In genomic region chr15:89063001-89063400, GRCm38 (mm10) we compare ENCODE assay signal across 22 mouse cellular contexts. TPM values are rescaled to one million over a fixed set of nuclear protein-coding genes. Genes with fewer than 3 reads are reported as not detected.
DNase-seq lines count a peak whose midpoint lies in the region; ATAC-seq lines count a peak whose summit lies in the region.
"Had no signal": no experiment of that assay in that cellular context is flagged by ENCODE, and none has a peak within 500 bp of the region (broad histone marks: within the 10 kb centered on the region; RNA-seq: fewer than 3 reads in every experiment).

No protein-coding gene starts in this region.

- no peak overlapping the region for H3K4me3 ChIP-seq in midbrain, embryonic 11.5 days (ENCODE audit: low read depth, low read length)
- no peak overlapping the region for H3K4me3 ChIP-seq in midbrain, embryonic 10.5 days
- H3K4me3 ChIP-seq in forebrain, embryonic 14.5 days (ENCODE audit: low read depth, low read length), result no peak overlapping the region
- H3K4me3 ChIP-seq: embryonic facial prominence, embryonic 15.5 days; erythroblast, embryonic 14.5 days; forebrain, embryonic 10.5 days; forebrain, embryonic 15.5 days; heart, embryonic 13.5 days; hindbrain, embryonic 15.5 days had no signal

- no peak for ATAC-seq in midbrain, embryonic 11.5 days (ENCODE audit: low FRiP score)
- no peak for ATAC-seq in forebrain, embryonic 14.5 days
- ATAC-seq: activated CD4-positive, CD25-positive, alpha-beta regulatory T cell, adult 4 months; forebrain, embryonic 15.5 days; intestine, embryonic 16.5 days; Patski had no signal

- H3K9me3 ChIP-seq in midbrain, embryonic 11.5 days (ENCODE audit: control insufficient read depth, low read length), result no peaks in the 10 kb centered on the region
- no peaks in the 10 kb centered on the region for H3K9me3 ChIP-seq in midbrain, embryonic 10.5 days (replicated peaks)
- H3K9me3 ChIP-seq in forebrain, embryonic 14.5 days (replicated peaks; ENCODE audit: control insufficient read depth, low read length), result no peaks in the 10 kb centered on the region
- H3K9me3 ChIP-seq: embryonic facial prominence, embryonic 15.5 days; forebrain, embryonic 10.5 days; forebrain, embryonic 15.5 days; heart, embryonic 13.5 days; hindbrain, embryonic 15.5 days had no signal

- H3K9ac ChIP-seq in midbrain, embryonic 11.5 days (ENCODE audit: low read length), result no peak overlapping the region
- H3K9ac ChIP-seq in forebrain, embryonic 14.5 days (ENCODE audit: low read length), result no peak overlapping the region
- H3K9ac ChIP-seq: embryonic facial prominence, embryonic 15.5 days; forebrain, embryonic 15.5 days; heart, embryonic 13.5 days; hindbrain, embryonic 15.5 days had no signal

- peak; percentile 0 for DNase-seq in gastrocnemius, postnatal 14 days
- DNase-seq in gastrocnemius, adult 18-20 months (ENCODE audit: low spot score), result no peak
- DNase-seq in midbrain, embryonic 11.5 days (ENCODE audit: low spot score, missing footprints), result peak; percentile 49
- DNase-seq in midbrain, embryonic 10.5 days (ENCODE audit: low spot score), result no peak
- DNase-seq in urinary bladder, adult 2 months (ENCODE audit: low spot score), result peak; percentile 9
- no peak for DNase-seq in urinary bladder, postnatal 25 days (ENCODE audit: low spot score)
- peak; percentile 16 to 36 for DNase-seq in cerebellum, postnatal 25 days
- no peak for DNase-seq in forebrain, embryonic 14.5 days (ENCODE audit: low spot score)
- DNase-seq: adrenal gland, postnatal 14 days; embryo, embryonic 11 days; gastrocnemius, postnatal 10 days; heart, postnatal 36 days had no signal

- H3K27ac ChIP-seq in midbrain, embryonic 11.5 days (ENCODE audit: low read depth, low read length), result no peak overlapping the region
- H3K27ac ChIP-seq in midbrain, embryonic 10.5 days (replicated peaks), result no peak overlapping the region
- no peak overlapping the region for H3K27ac ChIP-seq in forebrain, embryonic 14.5 days (ENCODE audit: low read depth, low read length)
- H3K27ac ChIP-seq: embryonic facial prominence, embryonic 15.5 days; forebrain, embryonic 10.5 days; forebrain, embryonic 15.5 days; heart, embryonic 13.5 days; hindbrain, embryonic 15.5 days had no signal

- 74% methylated on average over 7 of the region's 7 CpGs for WGBS in midbrain, embryonic 11.5 days
- 86% methylated on average over 7 of the region's 7 CpGs for WGBS in midbrain, embryonic 10.5 days
- WGBS in forebrain, embryonic 14.5 days, result 87% methylated on average over 7 of the region's 7 CpGs

- intact Hi-C loops in gastrocnemius, postnatal 14 days (cut with DNase I; ENCODE audit: low total_unique reads), result no loop called here

- H3K27me3 ChIP-seq in midbrain, embryonic 11.5 days (ENCODE audit: control insufficient read depth, insufficient read depth, low read length), result peaks cover 38% of the 10 kb centered on the region
- peaks cover 96% of the 10 kb centered on the region for H3K27me3 ChIP-seq in midbrain, embryonic 10.5 days (ENCODE audit: low read depth, poor library complexity, severe bottlenecking)
- 0 out of 2 replicates have a peak, but pooled peaks cover 3% of the 10 kb centered on the region for H3K27me3 ChIP-seq in forebrain, embryonic 14.5 days (replicated peaks; ENCODE audit: control insufficient read depth, insufficient read depth, low read length)

- H3K4me1 ChIP-seq in midbrain, embryonic 11.5 days (ENCODE audit: control insufficient read depth, insufficient read depth, low read length), result no peaks in the 10 kb centered on the region
- peaks cover 24% of the 10 kb centered on the region for H3K4me1 ChIP-seq in midbrain, embryonic 10.5 days
- peaks cover 9% of the 10 kb centered on the region for H3K4me1 ChIP-seq in forebrain, embryonic 14.5 days (ENCODE audit: control insufficient read depth, insufficient read depth, low read length)

- no peaks in the 10 kb centered on the region for H3K36me3 ChIP-seq in midbrain, embryonic 11.5 days (ENCODE audit: control insufficient read depth, insufficient read depth, low read length)
- H3K36me3 ChIP-seq in midbrain, embryonic 10.5 days, result no peaks in the 10 kb centered on the region
- 0 out of 2 replicates have a peak, but pooled peaks cover 2% of the 10 kb centered on the region for H3K36me3 ChIP-seq in forebrain, embryonic 14.5 days (ENCODE audit: control insufficient read depth, insufficient read depth, low read length)
- H3K36me3 ChIP-seq: embryonic facial prominence, embryonic 15.5 days; forebrain, embryonic 10.5 days; heart, embryonic 13.5 days; hindbrain, embryonic 15.5 days had no signal

- no peak overlapping the region for H3K4me2 ChIP-seq in midbrain, embryonic 11.5 days
- H3K4me2 ChIP-seq in forebrain, embryonic 14.5 days (ENCODE audit: low read length), result no peak overlapping the region
- H3K4me2 ChIP-seq: embryonic facial prominence, embryonic 15.5 days; forebrain, embryonic 15.5 days; heart, embryonic 13.5 days; hindbrain, embryonic 15.5 days had no signal

RNA-seq across cellular contexts. Expression of gene Panx2, which starts 3.5 kb away (rescaled TPM):
- total RNA-seq in gastrocnemius, postnatal 14 days (2021), result under 1 TPM in 1 of 2 experiments, not detected in 1; 0.27 TPM
- total RNA-seq in gastrocnemius, adult 18-20 months (2021), result not detected
- 0.87 and 0.89 TPM in 2 replicates for polyA plus RNA-seq in midbrain, embryonic 11.5 days (2014; fragmentation: Nextera tagmentation; extraction: Ambion mirVana)
- polyA plus RNA-seq in midbrain, embryonic 10.5 days (2016; fragmentation: Nextera tagmentation; extraction: Ambion mirVana), result 0.28 and 0.47 TPM in 2 replicates
- polyA plus RNA-seq in urinary bladder, adult 2 months (2012; rRNA removed), result 0.67 and 0.78 TPM in 2 replicates
- polyA plus RNA-seq in forebrain, embryonic 14.5 days (2014; fragmentation: Nextera tagmentation; extraction: Ambion mirVana), result 2.3 and 2.7 TPM in 2 replicates
- total RNA-seq: CH12.LX had no signal
- polyA plus RNA-seq: activated CD4-positive, CD25-positive, alpha-beta regulatory T cell, adult 4 months; erythroblast, embryonic 14.5 days had no signal

RNA-seq across cellular contexts. Expression of gene Trabd, which starts 11.9 kb away (rescaled TPM):
- 10 to 100 TPM; 20.4 to 23.6 TPM for total RNA-seq in gastrocnemius, postnatal 14 days (2021)
- 10 to 100 TPM; 31.6 to 36.1 TPM for total RNA-seq in gastrocnemius, adult 18-20 months (2021)
- 40.2 and 43.2 TPM in 2 replicates for polyA plus RNA-seq in midbrain, embryonic 11.5 days (2014; fragmentation: Nextera tagmentation; extraction: Ambion mirVana)
- 53.6 and 53.7 TPM in 2 replicates for polyA plus RNA-seq in midbrain, embryonic 10.5 days (2016; fragmentation: Nextera tagmentation; extraction: Ambion mirVana)
- polyA plus RNA-seq in urinary bladder, adult 2 months (2012; rRNA removed), result 33.3 and 36.9 TPM in 2 replicates
- polyA plus RNA-seq in forebrain, embryonic 14.5 days (2014; fragmentation: Nextera tagmentation; extraction: Ambion mirVana), result 39.7 and 40.3 TPM in 2 replicates

RNA-seq across cellular contexts. Expression of gene Selenoo, which starts 25.9 kb away (rescaled TPM):
- 10 to 100 TPM in 1 of 2 experiments, 1 to 10 TPM in 1; 9.8 to 10.1 TPM for total RNA-seq in gastrocnemius, postnatal 14 days (2021)
- total RNA-seq in gastrocnemius, adult 18-20 months (2021), result 10 to 100 TPM; 14.7 to 15.5 TPM
- polyA plus RNA-seq in midbrain, embryonic 11.5 days (2014; fragmentation: Nextera tagmentation; extraction: Ambion mirVana), result 20.2 and 22.3 TPM in 2 replicates
- 16.2 and 19.3 TPM in 2 replicates for polyA plus RNA-seq in midbrain, embryonic 10.5 days (2016; fragmentation: Nextera tagmentation; extraction: Ambion mirVana)
- 25.0 and 27.2 TPM in 2 replicates for polyA plus RNA-seq in urinary bladder, adult 2 months (2012; rRNA removed)
- 20.9 and 24.7 TPM in 2 replicates for polyA plus RNA-seq in forebrain, embryonic 14.5 days (2014; fragmentation: Nextera tagmentation; extraction: Ambion mirVana)

RNA-seq across cellular contexts. Expression of gene Tubgcp6, which starts 59.9 kb away (rescaled TPM):
- 1 to 10 TPM; 7.2 to 7.3 TPM for total RNA-seq in gastrocnemius, postnatal 14 days (2021)
- total RNA-seq in gastrocnemius, adult 18-20 months (2021), result 1 to 10 TPM; 6.9 to 8.4 TPM
- 14.9 and 16.8 TPM in 2 replicates for polyA plus RNA-seq in midbrain, embryonic 11.5 days (2014; fragmentation: Nextera tagmentation; extraction: Ambion mirVana)
- 24.7 and 25.6 TPM in 2 replicates for polyA plus RNA-seq in midbrain, embryonic 10.5 days (2016; fragmentation: Nextera tagmentation; extraction: Ambion mirVana)
- polyA plus RNA-seq in urinary bladder, adult 2 months (2012; rRNA removed), result 15.3 and 15.4 TPM in 2 replicates
- 15.9 and 17.0 TPM in 2 replicates for polyA plus RNA-seq in forebrain, embryonic 14.5 days (2014; fragmentation: Nextera tagmentation; extraction: Ambion mirVana)

Comparison
In these comparisons a context has a peak if more than half of its experiments do, and no peak if none do; other contexts are left out.
1. DNase-seq: peak in gastrocnemius, postnatal 14 days (single experiment), midbrain, embryonic 11.5 days (single experiment), urinary bladder, adult 2 months (single experiment) and cerebellum, postnatal 25 days (2 of 2); none in gastrocnemius, adult 18-20 months (single experiment), midbrain, embryonic 10.5 days (single experiment), urinary bladder, postnatal 25 days (single experiment) and forebrain, embryonic 14.5 days (single experiment).